Mouse (Mus musculus): ENCODE data around the gene Tm4sf5.

Tm4sf5 gene

DNA sequence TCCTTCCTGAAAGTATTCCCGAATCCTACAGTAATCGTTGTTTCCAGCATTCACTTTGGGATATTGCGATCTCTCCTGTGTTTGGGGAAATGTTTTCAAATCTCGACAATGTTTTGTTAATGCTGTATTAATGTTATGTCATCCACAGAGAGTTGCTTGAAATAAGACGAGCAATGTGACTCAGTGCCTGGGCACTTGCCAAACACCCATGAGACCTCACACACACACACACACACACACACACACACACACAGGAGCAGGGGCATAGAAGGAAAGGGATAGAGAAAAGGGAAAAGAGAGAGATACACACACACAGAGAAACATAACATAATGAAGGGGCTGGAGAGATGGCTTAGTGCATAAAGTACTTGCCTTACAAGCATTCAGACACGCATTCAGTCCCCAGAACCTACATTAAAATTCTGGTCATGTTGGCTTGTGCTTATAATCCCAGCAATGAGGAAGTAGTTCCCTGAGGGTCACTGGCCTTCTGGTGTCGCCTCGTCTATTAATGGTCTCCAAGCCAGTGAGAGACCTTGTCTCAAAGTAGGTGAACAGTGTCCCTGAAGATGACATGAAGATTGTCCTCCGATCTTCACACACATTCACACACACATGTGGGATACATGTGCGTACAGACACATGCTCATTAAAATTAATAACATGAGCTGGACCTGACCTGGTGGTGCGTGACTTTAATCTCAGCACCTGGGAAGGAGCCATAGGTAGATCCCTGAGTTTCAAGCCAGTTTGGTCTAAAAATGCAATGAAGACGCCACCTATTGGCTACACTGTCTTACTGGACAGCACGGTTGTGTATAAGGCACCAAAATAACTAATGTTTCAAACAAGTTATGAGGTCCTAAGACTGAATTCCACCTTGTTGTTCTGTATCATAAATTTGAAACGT is 5.2 kb upstream of the Tm4sf5 start:
- no peak for TF ChIP-seq GATA4 (IDR thresholded peaks at IDR 0.05; ENCODE audit: insufficient replicate concordance, low read length)

DNA sequence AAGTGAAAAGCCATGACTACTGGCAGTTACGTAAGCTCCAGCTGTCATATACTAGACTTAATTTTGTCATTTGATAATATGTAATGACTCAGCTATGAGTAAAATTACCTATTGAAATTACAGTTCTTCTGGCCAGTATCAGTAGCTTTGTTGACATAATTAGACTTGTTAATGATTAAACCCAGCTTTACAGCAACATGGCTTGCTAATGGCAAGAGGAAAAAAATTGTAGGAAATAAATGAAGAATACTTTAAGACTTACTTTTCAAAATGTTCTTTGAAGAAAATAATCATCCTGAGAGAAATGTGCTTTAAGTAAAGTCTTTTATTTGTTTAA is 4.6 kb upstream of the Tm4sf5 start:
- TF ChIP-seq GATA4 (IDR thresholded peaks at IDR 0.05; ENCODE audit: insufficient replicate concordance, low read length) = no peak

DNA sequence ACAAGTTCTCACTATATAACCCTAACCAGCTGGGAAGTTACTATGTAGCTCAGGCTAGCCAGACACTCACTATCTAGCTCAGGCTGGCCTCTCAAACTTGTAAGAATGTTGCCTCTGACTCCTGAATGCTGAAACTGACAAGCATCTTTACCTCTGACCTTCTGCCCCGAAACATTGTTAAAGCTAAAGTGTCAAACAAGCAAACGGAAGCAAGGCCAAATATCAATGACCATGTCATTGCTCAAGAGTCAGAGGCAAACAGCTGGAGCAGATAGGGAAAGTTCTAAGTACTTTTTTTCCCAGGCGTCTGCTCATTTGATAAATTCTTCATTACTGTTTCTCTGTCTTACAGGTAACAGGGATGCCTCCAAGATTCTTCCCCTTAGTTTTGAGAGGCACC is 3.0 kb upstream of the Tm4sf5 start:
- peak; percentile 49; the same call in 1 of the 2 replicates for TF ChIP-seq GATA4 (IDR thresholded peaks at IDR 0.05; ENCODE audit: insufficient replicate concordance, low read length)

GRCm38 (mm10) chr11:70506385-70506784 is 1.3 kb downstream of the Tm4sf5 start:
- peak; percentile 50; the same call in 1 of the 2 replicates for TF ChIP-seq GATA4 (IDR thresholded peaks at IDR 0.05; ENCODE audit: insufficient replicate concordance, low read length)

DNA sequence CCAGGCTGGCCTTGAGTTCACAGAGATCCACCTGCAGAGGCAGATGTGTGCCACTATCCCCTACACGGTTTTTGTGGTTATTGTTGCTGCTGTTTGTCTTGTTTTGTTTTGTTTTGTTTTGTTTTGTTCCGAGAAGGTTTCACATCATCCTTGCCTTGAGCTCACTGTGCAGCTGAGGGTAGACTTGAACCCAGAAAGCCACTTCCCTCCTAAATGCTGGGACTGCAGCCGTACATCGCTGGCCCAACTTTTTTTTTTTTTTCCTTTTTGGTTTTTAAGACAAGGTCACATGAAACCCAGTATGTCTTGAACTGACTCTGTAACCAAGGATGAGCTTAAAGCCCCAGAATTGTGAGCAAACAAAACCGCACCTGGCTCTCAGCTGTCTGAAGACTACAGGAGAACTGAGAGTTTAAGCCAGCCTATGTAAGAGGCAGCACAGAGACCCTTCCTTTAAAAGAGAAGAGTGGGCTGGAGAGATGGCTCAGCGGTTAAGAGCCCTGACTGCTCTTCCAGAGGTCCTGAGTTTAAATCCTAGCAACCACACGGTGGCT is 2.0 kb downstream of the Tm4sf5 start:
- no peak for TF ChIP-seq GATA4 (IDR thresholded peaks at IDR 0.05; ENCODE audit: insufficient replicate concordance, low read length)

GRCm38 (mm10) chr11:70509753-70510564 is 4.9 kb downstream of the Tm4sf5 start:
- TF ChIP-seq GATA4 (IDR thresholded peaks at IDR 0.05; ENCODE audit: insufficient replicate concordance, low read length) = no peak

DNA sequence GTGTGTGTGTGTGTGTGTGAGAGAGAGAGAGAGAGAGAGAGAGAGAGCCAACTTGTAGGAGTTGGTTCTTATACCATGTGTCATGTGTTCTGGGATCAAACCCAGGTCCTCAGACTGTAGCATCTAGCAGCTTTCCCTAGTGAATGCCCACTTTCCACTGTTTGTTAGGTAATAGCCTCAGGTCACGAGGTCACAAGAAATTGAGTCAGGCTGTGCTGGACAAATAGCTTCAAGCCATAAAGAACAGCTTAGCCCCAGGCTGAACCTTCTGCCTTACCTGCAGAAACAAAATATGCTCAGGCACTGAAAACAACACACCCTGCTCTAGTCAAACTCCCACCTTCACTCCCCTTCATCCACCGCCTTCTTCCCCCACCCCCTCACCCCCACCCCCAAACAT is 6.2 kb downstream of the Tm4sf5 start:
- TF ChIP-seq GATA4 (IDR thresholded peaks at IDR 0.05; ENCODE audit: insufficient replicate concordance, low read length) = no peak

GRCm38 (mm10) chr11:70511825-70512224 is 6.8 kb downstream of the Tm4sf5 start:
- TF ChIP-seq GATA4 (IDR thresholded peaks at IDR 0.05; ENCODE audit: insufficient replicate concordance, low read length) = no peak

DNA sequence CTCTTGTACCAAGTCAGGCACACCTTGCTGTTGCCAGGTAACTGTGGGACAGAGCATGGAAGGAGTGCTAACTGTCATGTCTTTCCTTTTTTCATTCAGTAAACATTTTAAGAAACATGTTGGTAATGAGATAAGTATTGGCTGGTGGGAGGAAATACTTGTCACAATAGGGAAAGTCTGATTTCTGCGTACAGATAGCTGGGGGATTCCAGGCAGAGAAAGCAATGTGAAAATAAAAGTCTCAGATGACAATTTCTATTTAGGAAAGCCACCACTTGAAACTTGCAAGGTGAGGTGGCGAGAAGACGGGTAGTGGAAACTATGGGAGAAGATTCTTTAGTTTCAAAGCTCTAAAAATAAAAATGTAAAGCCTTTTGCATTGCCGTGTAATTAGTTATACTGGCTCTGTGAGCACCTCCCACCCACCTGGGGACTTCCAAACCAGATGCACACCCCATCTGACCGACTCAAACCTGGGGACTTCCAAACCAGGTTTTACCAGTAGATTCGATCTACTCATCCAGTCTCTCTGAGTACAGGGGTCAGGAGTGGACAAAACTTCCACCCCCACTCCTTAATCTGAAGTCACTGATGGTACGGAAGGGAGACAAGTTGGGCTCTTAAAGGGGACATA is 7.8 kb downstream of the Tm4sf5 start:
- no peak for TF ChIP-seq GATA4 (IDR thresholded peaks at IDR 0.05; ENCODE audit: insufficient replicate concordance, low read length)

DNA sequence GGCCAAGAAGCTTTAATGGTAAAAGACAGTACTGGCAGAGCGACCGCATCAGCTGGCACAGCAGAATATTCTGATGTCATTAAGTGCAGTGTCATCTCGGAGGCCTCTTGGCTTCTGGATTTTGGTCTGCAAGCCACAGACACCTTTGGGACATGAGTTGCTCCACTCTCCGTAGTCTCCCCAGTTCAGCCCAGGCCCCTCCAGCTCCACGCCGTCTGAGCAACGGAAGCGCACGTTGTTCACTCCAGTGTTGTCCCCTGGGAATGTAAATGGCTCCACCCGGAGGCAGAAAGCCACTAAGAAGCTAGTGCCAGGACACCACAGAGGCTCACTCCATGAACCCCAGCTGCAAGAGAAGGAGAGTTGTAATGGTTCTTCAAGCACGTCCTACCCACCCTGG is 8.5 kb downstream of the Tm4sf5 start:
- TF ChIP-seq GATA4 (IDR thresholded peaks at IDR 0.05; ENCODE audit: insufficient replicate concordance, low read length) = no peak

DNA sequence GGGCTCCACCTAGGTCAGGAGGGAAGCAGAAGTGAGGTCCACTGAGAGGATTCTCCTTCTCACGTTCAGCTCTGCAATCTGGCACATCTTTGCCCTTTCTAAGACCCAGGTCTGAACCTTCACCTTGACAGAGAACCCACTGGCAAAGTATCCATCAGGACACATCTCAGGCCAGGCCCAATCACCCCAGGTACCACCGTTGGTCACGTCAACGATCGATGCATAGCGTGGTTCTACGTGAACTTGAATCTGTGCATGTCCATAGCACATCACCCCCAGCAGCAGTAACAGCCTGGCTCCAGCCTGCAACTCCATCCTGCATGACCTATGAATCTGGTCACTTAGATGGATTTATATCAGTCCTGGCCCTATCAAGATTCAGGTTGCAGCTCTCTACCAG is 9.2 kb downstream of the Tm4sf5 start, which contains the start of gene Vmo1:
Gene Vmo1 (minus strand): TSS at position 329 of the 400 bp plus-strand sequence.
- TF ChIP-seq GATA4 (IDR thresholded peaks at IDR 0.05; ENCODE audit: insufficient replicate concordance, low read length) = no peak

DNA sequence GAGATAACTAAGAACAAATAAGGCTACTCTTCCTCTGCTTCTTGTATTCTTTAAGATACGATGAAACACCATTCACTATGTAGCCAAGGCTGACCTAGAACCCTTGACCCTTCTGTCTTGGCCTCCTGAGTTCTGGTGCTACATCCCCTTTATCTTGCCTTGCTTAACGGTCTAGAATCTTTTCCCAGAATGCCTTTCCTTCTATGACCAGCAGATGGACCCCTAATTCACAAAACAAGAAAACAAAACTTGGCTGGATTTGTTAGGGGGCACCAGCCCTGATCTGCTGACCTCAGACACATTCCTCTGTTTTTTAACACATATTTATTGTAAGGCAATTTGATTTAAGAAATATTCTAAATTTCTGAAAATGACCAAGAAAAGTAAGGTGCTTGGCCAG is 11.3 kb downstream of the Tm4sf5 start:
- no peak for TF ChIP-seq GATA4 (IDR thresholded peaks at IDR 0.05; ENCODE audit: insufficient replicate concordance, low read length)

- TF ChIP-seq GATA4 (IDR thresholded peaks at IDR 0.05; ENCODE audit: insufficient replicate concordance, low read length) = no peak
Measured at GRCm38 (mm10) chr11:70518436-70518835, 13.4 kb downstream of the Tm4sf5 start.

GRCm38 (mm10) chr11:70518923-70519322 is 13.9 kb downstream of the Tm4sf5 start, which contains the start of gene Gltpd2:
Gene Gltpd2, plus strand, starts transcription at chr11:70519196.
- TF ChIP-seq GATA4 (IDR thresholded peaks at IDR 0.05; ENCODE audit: insufficient replicate concordance, low read length) = peak; percentile 33; the same call in 1 of the 2 replicates

DNA sequence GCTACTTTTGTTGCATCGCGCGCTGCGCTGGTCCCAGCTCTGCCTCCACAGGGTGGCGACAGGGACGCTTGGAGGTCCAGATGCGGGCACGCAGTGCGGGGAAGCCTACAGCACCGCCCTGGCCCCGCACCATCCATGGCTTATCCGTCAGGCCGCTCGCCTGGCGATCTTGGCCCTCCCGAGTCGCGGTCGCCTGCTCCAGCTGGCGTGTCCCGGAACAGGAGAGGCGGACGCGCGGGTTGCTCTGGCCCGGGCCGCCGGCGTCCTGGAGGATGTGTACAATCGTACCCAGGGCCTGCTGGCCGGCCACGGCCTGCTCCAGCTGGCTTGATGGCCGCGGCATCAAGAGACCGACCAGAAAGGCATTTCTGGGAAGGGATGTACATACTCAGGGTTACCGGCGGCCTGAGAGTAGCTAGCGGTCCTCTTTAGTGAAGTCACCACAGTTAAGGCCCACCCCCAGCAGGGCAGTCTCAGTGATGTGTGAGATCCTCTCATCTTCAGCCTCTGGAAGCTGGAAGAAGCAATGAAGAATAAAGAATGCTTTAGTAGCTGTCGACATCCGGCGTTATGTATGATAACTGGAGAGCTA is 15.2 kb downstream of the Tm4sf5 start:
- no peak for TF ChIP-seq GATA4 (IDR thresholded peaks at IDR 0.05; ENCODE audit: insufficient replicate concordance, low read length)
